Mouse (Mus musculus): ENCODE measurements around the gene Cnot3. TPM values are rescaled to one million over a fixed set of nuclear protein-coding genes. Genes with fewer than 3 reads are reported as not detected.
A peak's percentile ranks its signal among the peaks of the same experiment; 100 is the strongest.

The Cnot3 gene
- polyA plus RNA-seq, 1 experiment from 2014 or later: 58.1 TPM

DNA sequence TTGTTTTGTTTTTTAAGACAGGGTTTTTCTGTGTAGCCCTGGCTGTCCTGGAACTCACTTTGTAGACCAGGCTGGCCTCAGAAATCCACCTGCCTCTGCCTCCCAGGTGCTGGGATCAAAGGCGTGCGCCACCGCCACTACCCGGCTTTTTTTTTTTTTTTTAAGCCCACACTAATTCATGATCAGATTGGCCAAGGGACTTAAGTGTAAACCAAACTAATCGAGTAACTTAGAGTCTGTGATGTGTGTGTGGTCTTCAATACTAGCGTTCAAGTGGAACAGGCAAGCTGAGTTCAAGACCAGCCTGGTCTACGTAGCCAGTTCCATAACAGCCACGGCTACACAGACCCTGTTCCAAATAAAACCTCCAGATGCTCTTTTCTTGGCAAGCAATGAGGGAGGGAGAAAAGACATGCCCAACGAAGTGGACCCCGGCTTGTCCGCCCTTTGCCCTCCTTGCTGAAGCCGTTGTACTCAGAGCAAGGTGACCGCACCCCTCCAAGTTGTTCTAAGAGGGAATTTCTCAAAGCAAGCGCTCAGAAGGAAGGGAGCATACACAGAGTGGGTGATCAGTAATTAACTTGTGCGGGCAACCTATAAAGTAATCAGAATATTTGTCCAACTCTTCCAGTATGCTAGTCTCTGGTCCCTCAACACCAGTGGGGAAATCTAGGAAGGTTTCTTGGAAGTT is 19.6 kb downstream of the Cnot3 start:
- Histone ChIP-seq H3K27me3 (no peaks in the 10 kb centered on the region), H3K4me1 (peaks cover 20% of the 10 kb centered on the region), H3K4me3 (peak overlapping the region; percentile 71), H3K9ac (peak overlapping the region; percentile 76), H3K27ac (peak overlapping the region; percentile 84), H3K36me3 (peaks cover 36% of the 10 kb centered on the region), H3K9me3 (replicated peaks) (no peaks in the 10 kb centered on the region), H3K4me2 (replicated peaks) (peak overlapping the region; percentile 77)
- peak; percentile 59 for ATAC-seq (ENCODE audit: low FRiP score)
- WGBS: 36% methylated on average over 15 of the region's 15 CpGs

DNA sequence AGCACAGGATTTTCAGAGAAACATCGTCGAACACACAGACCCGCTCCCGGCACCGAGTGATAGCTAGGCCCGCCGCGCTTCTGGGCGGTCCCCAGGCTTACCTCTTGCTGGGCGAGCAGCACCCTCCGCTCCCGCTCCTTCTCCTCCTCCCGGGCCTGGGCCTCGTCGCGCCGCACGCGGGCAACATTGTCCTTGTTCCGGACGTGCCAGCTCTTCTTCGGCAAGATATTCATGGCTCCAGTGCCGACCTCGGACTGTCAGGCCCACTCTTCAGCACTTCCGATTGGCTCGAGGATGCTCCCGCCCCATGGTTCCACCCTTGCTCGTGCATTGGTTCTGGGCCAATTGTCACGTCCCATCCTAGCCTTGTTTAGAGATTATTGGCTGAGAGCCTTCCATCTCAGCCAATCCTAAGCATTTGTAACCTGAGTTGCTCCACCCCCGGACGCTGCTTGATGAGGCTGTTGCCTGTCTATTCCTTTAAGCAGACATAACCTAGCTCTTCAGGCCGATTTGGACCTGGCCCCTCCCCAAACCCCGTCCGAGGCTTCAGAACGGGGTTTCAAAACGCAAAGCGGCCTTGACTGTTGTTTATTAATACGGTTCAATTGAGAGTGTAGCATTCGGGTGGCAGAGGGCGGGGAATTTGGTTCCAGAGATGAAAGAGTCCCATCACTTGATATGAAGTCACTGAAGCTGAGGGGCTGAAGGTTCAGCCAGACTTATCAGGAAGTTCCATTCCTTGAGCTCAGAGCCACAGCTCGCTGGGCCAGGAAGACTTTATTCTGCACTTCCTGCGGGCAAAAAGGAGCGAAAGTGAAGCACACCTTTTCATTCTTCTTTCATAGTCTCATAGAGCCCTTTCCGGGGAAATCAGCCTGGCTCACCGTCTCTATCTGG is 20.4 kb downstream of the Cnot3 start, which contains the start of gene Leng1:
TSS of gene Leng1 (minus strand) at position 626 of the 900 bp plus-strand sequence.
- peaks cover 20% of the 10 kb centered on the region for H3K4me1 ChIP-seq
- H3K9ac ChIP-seq: peak within 1 kb of the TSS; percentile 76
- H3K9me3 ChIP-seq (replicated peaks): no peaks in the 10 kb centered on the region
- H3K4me3 ChIP-seq: peak within 1 kb of the TSS; percentile 71
- peak; percentile 99 for ATAC-seq (ENCODE audit: low FRiP score)
- H3K27me3 ChIP-seq: no peaks in the 10 kb centered on the region
- WGBS: 5% methylated on average over 45 of the region's 45 CpGs
- H3K4me2 ChIP-seq (replicated peaks): peak within 1 kb of the TSS; percentile 77
- peak within 1 kb of the TSS; percentile 85 for H3K27ac ChIP-seq
- peaks cover 28% of the 10 kb centered on the region for H3K36me3 ChIP-seq

DNA sequence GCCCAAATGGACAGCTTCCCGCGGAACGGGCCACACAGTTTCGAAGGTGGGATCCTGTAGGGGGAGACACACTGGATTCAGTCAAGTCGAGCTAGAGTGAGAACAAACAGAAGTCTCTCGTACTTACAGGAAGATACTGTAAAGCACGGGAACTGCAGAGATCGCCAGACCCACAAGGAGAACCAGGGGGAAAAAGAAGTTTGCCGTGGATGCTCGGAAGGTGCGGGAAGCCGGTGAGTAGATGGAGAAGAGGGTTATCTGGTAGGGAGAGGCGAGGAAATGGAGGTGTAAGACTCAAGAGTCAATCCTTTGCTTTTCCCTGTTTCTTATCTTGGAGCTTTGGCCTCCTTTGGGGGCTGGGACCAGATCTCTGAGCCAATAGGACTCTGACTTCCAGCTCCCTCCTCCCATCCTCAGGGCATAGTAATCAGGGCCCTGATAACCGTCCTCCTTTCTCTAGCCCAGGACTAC is 21.9 kb downstream of the Cnot3 start:
- peaks cover 20% of the 10 kb centered on the region for H3K4me1 ChIP-seq
- no peak overlapping the region for H3K4me3 ChIP-seq
- H3K9me3 ChIP-seq (replicated peaks): no peaks in the 10 kb centered on the region
- H3K4me2 ChIP-seq (replicated peaks): peak overlapping the region; percentile 6; the same call in 1 of the 2 replicates
- 19% methylated on average over 14 of the region's 14 CpGs for WGBS
- no peaks in the 10 kb centered on the region for H3K27me3 ChIP-seq
- no peak for ATAC-seq (ENCODE audit: low FRiP score)
- H3K36me3 ChIP-seq: peaks cover 14% of the 10 kb centered on the region
- H3K9ac ChIP-seq: no peak overlapping the region; the same call in 1 of the 2 replicates
- no peak overlapping the region for H3K27ac ChIP-seq

DNA sequence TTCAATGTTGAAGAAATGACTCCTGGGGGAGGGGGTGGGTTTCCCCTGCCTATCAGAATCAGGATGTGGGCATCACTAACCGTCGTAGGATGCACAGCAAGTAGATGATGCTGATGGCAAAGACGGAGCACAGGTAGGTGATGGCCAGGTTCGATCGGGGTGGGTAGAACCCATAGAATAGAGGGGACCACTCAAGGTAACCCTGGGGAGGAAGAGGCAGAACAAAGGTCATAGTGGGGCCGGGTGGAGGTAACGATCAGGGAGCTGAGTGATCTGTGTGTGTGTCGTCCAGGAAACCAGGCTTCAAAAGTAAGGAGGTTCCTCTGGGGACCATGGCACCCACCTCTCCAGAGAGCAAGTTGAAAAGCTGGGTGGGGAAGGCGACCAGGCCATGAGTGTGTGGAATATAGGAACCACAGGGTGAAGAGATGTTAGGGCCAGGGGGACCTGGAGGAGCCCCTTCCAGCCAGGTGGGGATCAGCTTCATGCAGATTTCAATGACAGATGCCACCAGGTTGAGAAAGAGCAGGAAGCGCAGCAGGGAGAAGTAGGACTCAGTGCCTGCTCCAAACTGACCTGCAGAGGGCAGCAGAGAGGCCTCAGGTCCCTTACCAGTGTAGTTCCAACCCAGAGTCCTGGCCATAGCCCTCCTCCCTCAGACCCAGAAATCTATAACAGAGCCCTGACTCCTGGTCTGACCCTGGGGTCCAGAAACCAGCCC is 29.6 kb downstream of the Cnot3 start:
- Histone ChIP-seq H3K4me3 (no peak overlapping the region), H3K9ac (no peak overlapping the region), H3K27me3 (no peaks in the 10 kb centered on the region), H3K4me2 (replicated peaks) (no peak overlapping the region), H3K4me1 (no peaks in the 10 kb centered on the region), H3K27ac (no peak overlapping the region), H3K36me3 (no peaks in the 10 kb centered on the region), H3K9me3 (replicated peaks) (no peaks in the 10 kb centered on the region)
- peak; percentile 87 for ATAC-seq (ENCODE audit: low FRiP score)
- WGBS: 69% methylated on average over 10 of the region's 10 CpGs

DNA sequence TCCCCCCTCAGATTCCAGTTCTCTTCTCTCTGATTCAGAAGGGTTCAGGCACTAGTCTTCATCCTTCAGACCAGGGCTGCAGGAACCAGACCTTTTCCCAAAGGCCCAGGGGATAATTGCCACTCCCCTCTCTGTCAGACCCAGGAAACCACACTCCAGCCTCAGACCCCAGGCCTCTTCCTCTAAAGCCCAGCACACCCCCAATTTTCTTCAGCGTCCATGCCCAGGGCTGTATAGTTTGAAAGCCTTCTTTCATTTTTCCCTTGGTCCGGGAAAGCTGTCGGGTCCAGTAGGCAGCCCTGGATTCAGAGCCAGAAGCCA is 30.1 kb downstream of the Cnot3 start:
- ATAC-seq (ENCODE audit: low FRiP score): peak; percentile 11
- no peak overlapping the region for H3K4me3 ChIP-seq
- H3K9ac ChIP-seq: no peak overlapping the region
- H3K27ac ChIP-seq: no peak overlapping the region
- 75% methylated on average over 3 of the region's 3 CpGs for WGBS
- H3K4me1 ChIP-seq: no peaks in the 10 kb centered on the region
- no peaks in the 10 kb centered on the region for H3K27me3 ChIP-seq
- H3K9me3 ChIP-seq (replicated peaks): no peaks in the 10 kb centered on the region
- no peak overlapping the region for H3K4me2 ChIP-seq (replicated peaks)
- H3K36me3 ChIP-seq: no peaks in the 10 kb centered on the region

DNA sequence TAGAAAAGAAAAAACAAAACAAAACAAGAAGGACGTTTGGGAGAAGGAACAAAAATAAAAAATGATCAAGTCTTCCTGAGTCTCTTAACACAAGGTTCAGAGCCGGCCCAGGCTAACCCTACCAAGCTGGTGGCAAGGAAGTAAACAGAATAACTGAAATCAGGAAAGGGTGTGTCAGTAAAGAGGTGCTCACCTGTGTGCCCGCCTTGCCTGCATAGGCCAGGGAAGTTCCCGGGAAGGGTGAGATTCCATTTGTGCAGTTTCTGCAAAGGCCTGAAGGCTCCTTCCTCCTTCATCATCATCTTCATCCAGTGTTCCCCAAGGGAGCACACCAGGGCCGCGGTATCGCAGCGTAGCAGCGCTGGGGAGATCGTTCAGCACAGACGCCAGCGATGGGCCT is 31.3 kb downstream of the Cnot3 start:
- Histone ChIP-seq H3K4me3 (no peak overlapping the region), H3K36me3 (no peaks in the 10 kb centered on the region), H3K4me1 (no peaks in the 10 kb centered on the region), H3K4me2 (replicated peaks) (no peak overlapping the region), H3K27me3 (no peaks in the 10 kb centered on the region), H3K9ac (no peak overlapping the region; the same call in 1 of the 2 replicates), H3K27ac (no peak overlapping the region), H3K9me3 (replicated peaks) (no peaks in the 10 kb centered on the region)
- ATAC-seq (ENCODE audit: low FRiP score): no peak
- WGBS: 86% methylated on average over 12 of the region's 12 CpGs

DNA sequence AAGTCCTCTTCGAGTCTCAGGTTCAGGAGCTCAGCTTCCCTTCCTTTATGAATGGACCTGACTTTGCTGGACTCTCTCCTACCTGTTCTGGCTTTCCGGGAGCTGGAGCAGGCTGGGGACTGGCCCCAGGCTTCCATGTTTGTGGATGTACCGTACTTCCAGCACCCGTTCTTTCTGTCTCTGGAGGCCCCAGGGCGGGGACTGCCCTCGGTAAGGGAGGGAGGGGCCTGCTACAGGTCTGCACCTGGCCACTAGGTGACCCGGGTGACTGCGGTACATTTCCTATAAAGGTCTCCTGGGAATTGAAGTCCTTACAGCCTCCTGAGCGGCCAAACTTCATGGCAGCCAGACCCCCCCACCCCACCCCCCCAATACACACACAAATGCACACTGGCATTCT is 32.3 kb downstream of the Cnot3 start, which contains the start of gene Tmc4:
TSS of gene Tmc4 (minus strand) at position 212 of the 400 bp plus-strand sequence.
- ATAC-seq (ENCODE audit: low FRiP score): no peak
- H3K4me2 ChIP-seq (replicated peaks): no peak within 1 kb of the TSS
- no peak within 1 kb of the TSS; the same call in none of the 2 replicates for H3K9ac ChIP-seq
- WGBS: 45% methylated on average over 9 of the region's 9 CpGs
- no peaks in the 10 kb centered on the region for H3K36me3 ChIP-seq
- H3K27ac ChIP-seq: no peak within 1 kb of the TSS
- no peaks in the 10 kb centered on the region for H3K4me1 ChIP-seq
- no peaks in the 10 kb centered on the region for H3K27me3 ChIP-seq
- H3K4me3 ChIP-seq: no peak within 1 kb of the TSS
- H3K9me3 ChIP-seq (replicated peaks): no peaks in the 10 kb centered on the region

DNA sequence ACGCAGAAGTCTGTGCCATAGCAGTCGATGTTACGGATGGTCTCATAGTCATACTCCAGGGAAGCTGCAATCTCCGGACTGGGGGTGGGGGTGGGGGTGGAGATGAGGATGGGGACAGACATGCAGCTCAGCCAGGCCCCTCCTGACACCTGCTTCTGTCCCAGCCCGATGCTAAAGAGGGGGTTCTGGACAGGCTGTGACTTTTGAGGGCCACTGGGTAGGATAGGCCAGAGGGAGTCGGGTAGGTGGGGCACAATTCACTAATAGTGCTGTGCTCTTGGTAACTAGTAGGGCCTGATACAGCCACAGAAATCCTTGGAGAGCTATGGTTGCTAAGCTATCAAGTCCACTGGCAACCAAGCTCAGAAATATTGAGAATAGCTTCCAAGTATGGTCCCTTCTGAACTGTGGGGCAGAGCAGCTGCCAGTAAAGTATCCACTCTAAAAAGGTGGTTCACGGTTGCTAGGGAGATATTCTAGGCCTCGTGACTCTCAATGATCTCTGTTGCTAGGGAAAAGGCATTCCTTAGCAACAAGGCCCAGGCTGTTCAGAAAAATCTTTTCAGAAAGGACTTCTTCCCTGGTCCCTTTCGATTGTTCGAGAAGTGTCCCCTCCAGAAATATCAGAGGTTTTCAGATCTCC is 39.0 kb downstream of the Cnot3 start:
- no peak overlapping the region for H3K4me3 ChIP-seq
- H3K27ac ChIP-seq: peak overlapping the region; percentile 70
- H3K9me3 ChIP-seq (replicated peaks): no peaks in the 10 kb centered on the region
- H3K4me1 ChIP-seq: peaks cover 15% of the 10 kb centered on the region
- H3K27me3 ChIP-seq: no peaks in the 10 kb centered on the region
- ATAC-seq (ENCODE audit: low FRiP score): peak; percentile 75
- H3K9ac ChIP-seq: peak overlapping the region; percentile 14; the same call in 1 of the 2 replicates
- 64% methylated on average over 10 of the region's 10 CpGs for WGBS
- H3K4me2 ChIP-seq (replicated peaks): no peak overlapping the region
- peaks cover 26% of the 10 kb centered on the region for H3K36me3 ChIP-seq

DNA sequence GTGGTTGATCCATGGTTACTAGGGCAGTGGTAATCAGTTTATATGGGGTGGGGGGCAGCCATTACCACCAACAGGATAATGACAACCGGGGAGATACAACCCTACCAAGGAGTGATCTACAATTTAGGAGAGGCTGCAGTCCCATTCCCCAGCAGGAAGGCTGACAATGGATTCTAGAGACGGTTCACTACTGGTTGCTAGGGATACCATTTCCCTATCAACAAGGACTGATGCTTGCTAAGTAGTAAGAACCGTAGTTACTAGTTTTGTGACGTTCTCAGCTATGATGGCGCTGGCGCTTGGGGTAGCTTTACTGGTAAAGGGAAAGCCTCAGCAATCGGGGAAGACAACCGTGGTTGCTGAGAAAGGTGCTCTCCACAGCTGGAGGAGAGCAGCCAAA is 39.6 kb downstream of the Cnot3 start:
- Histone ChIP-seq H3K36me3 (peaks cover 26% of the 10 kb centered on the region), H3K4me3 (no peak overlapping the region), H3K4me1 (peaks cover 15% of the 10 kb centered on the region), H3K4me2 (replicated peaks) (no peak overlapping the region), H3K27ac (peak overlapping the region; percentile 60), H3K9me3 (replicated peaks) (no peaks in the 10 kb centered on the region), H3K9ac (no peak overlapping the region), H3K27me3 (no peaks in the 10 kb centered on the region)
- no peak for ATAC-seq (ENCODE audit: low FRiP score)
- WGBS: 69% methylated on average over 8 of the region's 8 CpGs

DNA sequence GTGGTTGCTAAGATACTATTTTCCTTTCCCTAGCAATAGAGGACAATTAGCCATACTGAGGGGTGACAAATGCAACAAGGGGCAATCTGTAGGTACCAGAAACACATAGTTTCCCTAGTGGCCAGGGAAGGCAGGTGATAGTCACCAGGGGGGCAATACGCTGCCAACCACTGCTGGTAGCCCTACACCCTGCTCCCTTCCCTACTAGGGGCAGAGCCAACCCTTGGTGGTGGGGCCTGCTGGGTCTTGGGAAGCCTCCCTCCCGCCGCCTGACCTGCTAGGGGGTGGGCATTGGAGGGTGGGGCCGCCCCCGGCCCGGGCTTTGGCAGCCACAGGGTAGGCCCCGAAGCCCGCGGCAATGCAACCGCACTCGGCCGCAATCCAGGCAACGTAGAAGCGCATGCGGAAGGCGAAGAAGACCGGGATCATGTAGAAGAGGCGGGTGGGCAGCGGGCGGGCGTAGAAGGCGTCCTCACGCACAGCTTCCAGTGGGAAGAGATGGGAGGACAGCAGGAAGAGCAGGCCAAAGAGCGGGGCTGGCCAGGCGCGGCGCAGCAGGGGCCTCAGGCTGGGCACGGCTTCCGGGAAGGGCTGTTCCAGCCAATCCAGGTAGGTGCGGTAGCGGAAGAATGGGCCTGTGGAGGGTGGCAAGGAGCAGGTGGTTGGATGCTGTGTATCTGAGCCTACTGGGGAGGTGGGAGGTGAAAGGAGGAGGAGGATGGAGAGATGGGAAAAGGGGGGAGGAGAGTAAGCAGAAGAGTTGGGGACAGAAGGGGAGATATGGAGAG is 40.5 kb downstream of the Cnot3 start:
- no peak overlapping the region for H3K4me3 ChIP-seq
- no peak overlapping the region; the same call in 1 of the 2 replicates for H3K9ac ChIP-seq
- no peaks in the 10 kb centered on the region for H3K9me3 ChIP-seq (replicated peaks)
- H3K36me3 ChIP-seq: peaks cover 26% of the 10 kb centered on the region
- H3K27me3 ChIP-seq: no peaks in the 10 kb centered on the region
- ATAC-seq (ENCODE audit: low FRiP score): no peak
- WGBS: 85% methylated on average over 30 of the region's 31 CpGs
- no peak overlapping the region for H3K27ac ChIP-seq
- no peak overlapping the region for H3K4me2 ChIP-seq (replicated peaks)
- peaks cover 15% of the 10 kb centered on the region for H3K4me1 ChIP-seq

DNA sequence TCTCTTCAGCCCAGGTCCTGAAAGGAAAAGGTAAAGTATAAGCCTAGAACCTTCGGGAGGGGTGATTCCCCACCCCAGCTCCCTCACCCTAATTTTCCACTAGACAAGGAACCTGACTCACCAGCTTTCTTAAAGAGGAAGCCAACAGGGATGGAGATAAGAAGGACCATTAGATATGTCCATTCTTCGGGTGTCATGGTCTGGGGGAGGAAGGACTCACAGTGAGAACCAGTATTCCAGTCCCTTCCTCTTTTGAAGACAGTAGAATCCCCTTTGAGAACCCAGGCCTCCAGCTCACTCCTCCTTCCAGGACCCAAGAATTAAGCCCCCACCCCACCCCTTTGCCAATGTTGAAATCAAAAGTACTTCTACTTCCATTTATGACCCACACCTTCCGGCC is 46.9 kb downstream of the Cnot3 start:
- peaks cover 17% of the 10 kb centered on the region for H3K36me3 ChIP-seq
- H3K4me2 ChIP-seq (replicated peaks): peak overlapping the region; percentile 85
- no peaks in the 10 kb centered on the region for H3K27me3 ChIP-seq
- ATAC-seq (ENCODE audit: low FRiP score): no peak
- H3K9me3 ChIP-seq (replicated peaks): no peaks in the 10 kb centered on the region
- 37% methylated on average over 3 of the region's 3 CpGs for WGBS
- no peak overlapping the region for H3K27ac ChIP-seq
- H3K4me3 ChIP-seq: peak overlapping the region; percentile 72
- H3K4me1 ChIP-seq: peaks cover 19% of the 10 kb centered on the region
- H3K9ac ChIP-seq: peak overlapping the region; percentile 92

All from hindbrain, embryonic 12.5 days (tissue).